ENCODE assay signal across 27 mouse cellular contexts in the genomic region with DNA sequence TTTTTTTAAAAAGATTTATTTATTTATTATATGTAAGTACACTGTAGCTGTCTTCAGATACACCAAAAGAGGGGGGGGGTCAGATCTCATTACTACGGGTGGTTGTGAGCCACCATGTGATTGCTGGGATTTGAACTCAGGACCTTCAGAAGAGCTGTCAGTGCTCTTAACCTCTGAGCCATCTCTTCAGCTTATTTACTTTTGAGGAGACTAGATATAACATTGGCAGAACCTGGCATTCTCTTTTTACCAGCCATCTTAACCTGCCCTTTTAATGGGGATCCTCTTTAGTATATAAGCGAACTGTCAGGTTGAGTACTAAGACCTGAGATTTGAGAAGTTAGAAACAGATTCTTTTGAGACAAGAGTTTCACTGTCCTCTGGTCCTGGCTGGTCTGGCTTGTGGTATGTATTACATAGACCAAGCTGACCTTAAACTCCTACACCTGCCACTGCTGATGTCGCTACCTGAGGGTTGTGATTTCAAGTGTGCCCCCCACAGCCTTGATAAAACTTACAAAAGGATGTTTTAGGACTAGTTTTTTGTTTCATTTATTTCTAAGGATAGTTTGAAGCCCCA. TPM values are rescaled to one million over a fixed set of nuclear protein-coding genes. Genes with fewer than 3 reads are reported as not detected.
"Had no signal": no experiment of that assay in that cellular context is flagged by ENCODE, and none has a peak within 500 bp of the region (broad histone marks: within the 10 kb centered on the region; RNA-seq: fewer than 3 reads in every experiment).

No protein-coding gene starts in this region.

- H3K9me3 ChIP-seq: limb, embryonic 12.5 days; limb, embryonic 15.5 days; lung, embryonic 15.5 days; megakaryocyte, embryonic 14.5 days; midbrain, embryonic 12.5 days; neural tube, embryonic 13.5 days had no signal

- DNase-seq: kidney, adult 2 months; kidney, postnatal 14 days; kidney, postnatal 4 days; left cerebral cortex, postnatal 4 days; lung, adult 18-20 months; lung, postnatal 10 days; lung, postnatal 36 days; retina, postnatal 1 day; right cerebral cortex, postnatal 25 days; thymus, adult 18-20 months; thymus, postnatal 36 days had no signal

- H3K4me3 ChIP-seq: limb, embryonic 12.5 days; limb, embryonic 15.5 days; lung, embryonic 15.5 days; megakaryocyte, embryonic 14.5 days; midbrain, embryonic 12.5 days; myocyte; neural tube, embryonic 13.5 days had no signal

- H3K4me2 ChIP-seq: limb, embryonic 12.5 days; limb, embryonic 15.5 days; lung, embryonic 15.5 days; midbrain, embryonic 12.5 days; neural tube, embryonic 13.5 days had no signal

- H3K27me3 ChIP-seq: limb, embryonic 12.5 days; limb, embryonic 15.5 days; lung, embryonic 15.5 days; megakaryocyte, embryonic 14.5 days; midbrain, embryonic 12.5 days; neural tube, embryonic 13.5 days had no signal

- H3K27ac ChIP-seq: limb, embryonic 12.5 days; limb, embryonic 15.5 days; liver, embryonic 14.5 days; lung, embryonic 15.5 days; midbrain, embryonic 12.5 days; neural tube, embryonic 13.5 days had no signal

- H3K9ac ChIP-seq: limb, embryonic 12.5 days; limb, embryonic 15.5 days; liver, embryonic 14.5 days; lung, embryonic 15.5 days; midbrain, embryonic 12.5 days; neural tube, embryonic 13.5 days had no signal

- ATAC-seq: midbrain, embryonic 16.5 days had no signal

RNA-seq across cellular contexts. Expression of a gene that starts 16.8 kb away (rescaled TPM):
- total RNA-seq: layer of hippocampus, adult 18-20 months; layer of hippocampus, postnatal 14 days; left cerebral cortex, adult 8-10 months; left cerebral cortex, postnatal 14 days; left cerebral cortex, postnatal 4 days had no signal
- polyA plus RNA-seq: small intestine, adult 2 months; spleen, adult 2 months; urinary bladder, adult 2 months had no signal
